Mouse (Mus musculus): Measurements from ENCODE around the gene Acbd4.

Gene Acbd4

GRCm38 (mm10) chr11:103113005-103113404 lies 11.5 kb downstream of the Acbd4 start:
- in situ Hi-C loops (cut with MboI), result no loop called here

- in situ Hi-C loops (cut with MboI), result no loop called here
Observed at GRCm38 (mm10) chr11:103113771-103114170, 12.3 kb downstream of the Acbd4 start.

DNA sequence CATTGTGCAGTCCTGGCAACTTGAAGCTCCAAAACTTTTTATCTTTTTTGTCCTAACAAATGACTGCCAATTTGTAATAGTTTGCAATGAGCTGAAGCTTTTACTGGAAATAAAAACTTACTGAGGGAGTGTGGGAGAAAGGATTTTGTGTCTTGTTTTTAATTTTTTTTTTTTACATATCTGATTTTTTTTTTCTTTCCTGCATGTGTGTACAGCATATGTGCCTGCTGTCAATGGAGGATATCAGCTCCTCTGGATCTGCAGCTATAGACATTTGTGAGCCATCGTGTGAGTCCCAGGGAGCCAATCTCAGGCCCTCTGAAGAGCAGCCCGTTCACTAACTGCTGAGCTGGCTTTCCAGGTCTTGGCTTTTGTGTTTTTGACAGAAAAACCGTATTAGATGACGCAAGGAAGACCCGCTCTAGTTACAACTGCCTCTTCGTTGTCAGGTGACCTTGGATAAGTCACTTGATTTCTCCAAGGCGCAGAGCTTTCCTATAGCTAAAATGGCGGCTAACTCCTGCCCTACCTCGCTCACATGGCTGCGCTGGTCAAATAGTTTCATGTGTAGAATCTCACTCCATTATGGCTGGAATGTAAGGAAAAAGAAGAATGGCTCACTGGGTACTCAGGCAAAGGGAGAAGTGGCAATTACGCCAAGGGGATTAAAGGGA lies 12.9 kb downstream of the Acbd4 start:
- in situ Hi-C loops (cut with MboI), result no loop called here

DNA sequence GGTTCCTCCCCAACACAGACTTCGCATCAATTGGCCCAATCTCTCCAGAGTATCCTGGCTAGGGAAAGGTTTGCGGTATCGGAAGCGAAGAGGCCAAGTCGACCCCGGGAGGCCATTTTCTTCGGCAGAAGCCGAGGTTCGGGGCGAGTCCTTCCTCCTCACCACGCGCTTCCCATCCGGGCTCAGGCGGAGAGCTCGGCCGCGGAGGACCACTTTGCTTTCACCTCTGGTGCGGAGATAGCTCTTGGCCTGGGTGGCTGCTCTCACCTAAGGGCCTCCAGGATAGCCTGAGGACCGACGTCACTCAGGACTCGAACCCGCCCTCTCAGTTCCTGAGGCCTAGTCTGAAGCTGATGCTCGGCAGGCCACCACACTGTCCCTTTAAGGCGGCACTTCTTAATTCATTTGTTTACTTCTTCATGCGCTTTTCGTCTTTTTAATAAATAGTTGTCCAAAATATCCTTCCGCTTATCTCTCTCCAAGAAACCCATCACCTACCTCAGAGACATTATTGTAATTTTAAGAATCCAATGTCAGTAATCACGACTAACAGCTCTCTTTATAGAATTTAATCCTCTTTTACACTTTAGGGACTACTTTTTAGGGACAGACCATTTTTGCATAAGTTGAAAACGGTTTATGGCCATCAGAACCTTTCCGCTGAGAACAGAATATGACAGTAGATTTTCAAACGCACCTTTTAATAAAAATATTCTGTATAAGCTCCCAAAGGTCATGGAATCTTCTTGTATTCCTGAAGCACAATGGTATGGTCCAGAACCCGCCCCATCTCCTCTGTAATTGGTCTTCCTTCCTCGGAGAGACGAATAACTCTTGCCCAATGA lies 13.9 kb downstream of the Acbd4 start:
- in situ Hi-C loops (cut with MboI), result no loop called here

GRCm38 (mm10) chr11:103116008-103116818 lies 14.7 kb downstream of the Acbd4 start, which contains the start of gene Hexim1:
Gene Hexim1, plus strand, starts transcription at chr11:103116231.
- in situ Hi-C loops (cut with MboI), result no loop called here

DNA sequence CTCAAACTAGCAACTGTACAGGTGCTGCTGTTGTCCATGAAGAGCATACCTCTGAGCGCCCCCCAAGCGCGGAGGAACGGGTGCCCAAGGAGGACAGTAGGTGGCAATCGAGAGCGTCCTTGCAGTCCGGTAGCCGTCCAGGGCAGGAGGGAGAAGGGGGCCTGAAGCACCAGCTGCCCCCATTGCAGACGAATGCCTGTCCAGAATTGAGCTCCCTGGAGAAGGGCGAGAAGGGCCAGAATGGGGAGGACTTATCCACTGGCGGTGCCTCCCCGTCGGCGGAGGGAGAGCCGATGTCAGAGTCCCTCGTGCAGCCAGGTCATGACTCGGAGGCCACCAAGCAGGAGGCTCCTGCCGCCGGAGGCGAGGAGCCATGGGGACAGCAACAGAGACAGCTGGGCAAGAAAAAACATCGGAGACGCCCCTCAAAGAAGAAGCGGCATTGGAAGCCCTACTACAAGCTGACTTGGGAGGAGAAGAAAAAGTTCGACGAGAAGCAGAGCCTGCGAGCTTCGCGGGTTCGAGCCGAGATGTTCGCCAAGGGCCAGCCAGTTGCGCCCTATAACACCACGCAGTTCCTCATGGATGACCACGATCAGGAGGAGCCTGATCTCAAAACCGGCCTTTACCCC lies 15.6 kb downstream of the Acbd4 start:
- in situ Hi-C loops (cut with MboI), result no loop called here

DNA sequence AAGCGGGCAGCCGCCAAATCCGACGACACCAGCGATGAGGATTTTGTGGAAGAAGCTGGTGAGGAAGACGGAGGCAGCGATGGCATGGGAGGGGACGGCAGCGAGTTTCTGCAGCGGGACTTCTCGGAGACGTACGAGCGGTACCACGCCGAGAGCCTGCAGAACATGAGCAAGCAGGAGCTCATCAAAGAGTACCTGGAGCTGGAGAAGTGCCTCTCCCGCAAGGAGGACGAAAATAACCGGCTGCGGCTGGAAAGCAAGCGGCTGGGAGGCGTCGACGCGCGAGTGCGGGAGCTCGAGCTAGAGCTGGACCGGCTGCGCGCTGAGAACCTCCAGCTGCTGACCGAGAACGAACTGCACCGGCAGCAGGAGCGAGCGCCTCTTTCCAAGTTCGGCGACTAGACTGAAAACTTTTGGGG lies 16.1 kb downstream of the Acbd4 start:
- in situ Hi-C loops (cut with MboI), result no loop called here

DNA sequence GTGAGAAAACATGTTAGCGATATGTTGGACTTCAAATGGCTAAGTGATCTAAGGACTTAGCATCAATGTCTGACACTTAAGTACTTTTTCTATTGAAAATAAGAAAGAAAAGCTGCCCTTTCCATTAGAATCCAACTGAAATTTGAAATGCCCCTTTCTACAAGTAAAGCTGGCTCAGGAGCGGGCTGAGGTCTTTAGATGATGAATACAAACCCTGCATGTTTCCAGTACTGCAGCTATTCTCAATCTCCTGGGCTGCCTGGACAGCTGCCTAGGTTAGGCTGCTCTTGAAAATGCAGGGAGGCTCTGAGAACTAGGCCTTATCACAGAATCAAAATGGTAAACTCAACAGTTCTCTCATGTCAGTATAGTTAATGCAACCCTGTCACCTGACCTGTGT lies 17.4 kb downstream of the Acbd4 start:
- in situ Hi-C loops (cut with MboI), result no loop called here

DNA sequence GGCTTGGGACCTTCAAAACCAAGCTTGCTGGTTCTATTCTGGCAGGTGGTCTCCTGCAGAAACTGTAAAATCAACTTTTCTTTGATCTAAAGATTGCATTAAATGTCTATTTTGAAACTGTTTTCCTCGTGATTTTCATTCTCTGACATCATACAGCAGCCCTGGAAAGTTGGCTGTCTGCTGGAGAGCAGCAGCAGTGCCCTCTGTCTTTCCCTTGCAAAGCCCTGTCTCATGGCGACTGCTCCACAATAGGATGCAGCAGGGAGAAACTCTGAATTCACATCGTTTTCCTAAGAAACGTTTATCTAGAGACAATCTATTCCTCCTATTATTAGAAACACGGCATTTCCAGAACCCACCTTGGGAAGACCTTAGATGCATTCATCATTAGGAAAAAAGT lies 18.1 kb downstream of the Acbd4 start:
- in situ Hi-C loops (cut with MboI), result no loop called here

DNA sequence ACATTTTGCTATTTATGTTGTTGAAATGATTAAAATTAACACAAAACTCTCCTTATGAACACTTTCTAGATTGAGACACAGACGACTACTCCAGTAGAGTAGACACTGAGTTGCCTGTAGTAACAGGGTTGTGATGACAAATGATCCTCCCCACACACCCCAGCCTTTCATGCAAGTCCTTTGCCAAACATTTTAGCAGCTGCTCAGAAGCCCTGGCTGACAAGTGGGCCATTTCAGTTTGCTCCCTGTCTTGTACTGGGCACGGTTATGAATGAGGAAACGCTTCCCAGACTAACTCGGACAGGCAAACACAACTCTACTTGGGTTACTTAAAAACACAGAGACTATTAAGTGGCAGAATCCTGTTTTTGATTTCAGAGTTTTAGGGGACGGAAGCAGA lies 18.8 kb downstream of the Acbd4 start:
- in situ Hi-C loops (cut with MboI), result no loop called here

- in situ Hi-C loops (cut with MboI), result no loop called here
Observed at GRCm38 (mm10) chr11:103131701-103132575, 30.5 kb downstream of the Acbd4 start, which contains the start of gene Hexim2. Gene Hexim2, plus strand, starts transcription at chr11:103132429.

- in situ Hi-C loops (cut with MboI), result no loop called here
Observed at GRCm38 (mm10) chr11:103132576-103133455, 31.3 kb downstream of the Acbd4 start.

DNA sequence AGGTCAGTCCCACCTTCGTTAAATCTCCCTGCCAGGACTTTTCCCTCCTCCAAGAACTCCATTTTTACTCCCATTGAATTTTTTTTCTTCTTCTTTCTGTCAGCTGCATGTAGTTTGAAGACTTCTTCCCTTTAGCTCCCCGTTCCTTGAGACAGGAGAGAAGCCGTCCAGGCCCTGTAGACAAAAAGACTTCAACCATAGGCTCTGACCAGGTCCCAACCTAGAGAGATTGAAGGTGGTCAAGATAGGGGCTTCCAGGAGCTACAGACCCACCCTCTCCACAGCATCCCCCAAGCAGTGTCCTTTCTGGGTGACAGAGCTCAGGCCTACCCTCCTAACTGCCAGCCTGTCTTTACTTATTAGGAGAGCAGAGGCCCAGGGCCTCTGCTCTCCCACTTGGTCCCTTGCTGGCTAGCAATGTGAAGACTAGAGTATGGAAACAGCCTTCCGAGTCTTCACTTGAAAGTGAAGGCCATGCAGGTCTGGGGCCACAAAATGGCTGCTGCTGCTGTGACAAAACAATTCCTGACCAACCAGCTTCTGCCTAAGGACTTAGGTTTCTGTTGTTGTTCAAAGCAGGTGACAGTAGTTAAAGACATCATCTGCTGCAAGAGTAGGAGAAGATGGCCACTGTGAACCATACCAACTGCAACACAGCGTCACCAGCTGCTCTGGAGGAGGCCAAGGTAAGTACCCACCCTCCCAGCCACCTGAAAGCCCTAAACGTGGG lies 32.1 kb downstream of the Acbd4 start:
- in situ Hi-C loops (cut with MboI), result no loop called here

DNA sequence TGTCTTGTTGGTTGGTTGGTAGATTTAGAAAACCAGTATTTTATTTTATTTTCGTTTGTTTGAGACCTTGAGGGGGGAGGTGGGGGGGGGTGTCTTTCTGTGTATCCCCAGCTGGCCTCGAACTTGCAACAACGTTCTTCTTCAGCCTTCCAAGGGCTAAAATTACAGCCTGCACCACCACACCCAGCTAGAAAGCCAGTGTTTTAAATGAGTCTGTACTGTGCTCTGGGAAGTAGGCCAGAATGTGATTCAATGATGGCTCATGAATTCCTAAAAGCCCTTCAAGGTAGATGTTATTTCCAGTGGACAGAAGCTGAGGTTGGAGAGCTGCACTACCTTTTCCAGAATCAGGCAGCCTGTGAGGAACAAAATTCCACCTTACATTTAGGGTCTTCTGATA lies 32.7 kb downstream of the Acbd4 start:
- in situ Hi-C loops (cut with MboI), result no loop called here

DNA sequence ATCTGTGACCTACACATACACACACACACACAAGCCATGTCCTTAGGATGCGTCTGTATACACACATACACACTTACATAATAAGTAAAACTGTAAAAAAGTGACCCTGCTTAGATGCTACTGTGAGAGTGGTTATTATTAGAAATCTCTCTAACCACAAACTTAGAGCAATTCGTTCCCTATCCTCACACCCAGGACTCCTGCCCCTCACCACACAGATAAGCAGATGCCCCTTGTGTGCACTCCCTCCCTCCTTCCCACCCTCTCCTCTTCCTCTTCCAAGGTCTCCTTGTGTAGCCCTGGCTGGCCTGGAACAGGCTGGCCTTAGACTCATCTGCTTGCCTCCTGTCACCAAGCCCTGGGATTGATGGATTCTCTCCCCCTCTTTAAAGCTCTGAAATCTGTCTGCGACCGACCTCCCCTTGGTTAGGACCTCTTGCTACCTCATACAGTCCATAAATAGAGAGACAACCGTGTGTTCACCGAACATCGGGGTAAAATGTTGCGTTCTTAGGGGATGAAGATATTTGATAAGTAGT lies 34.6 kb downstream of the Acbd4 start:
- in situ Hi-C loops (cut with MboI), result no loop called here

- in situ Hi-C loops (cut with MboI), result no loop called here
Observed at GRCm38 (mm10) chr11:103139951-103140762, 38.7 kb downstream of the Acbd4 start.

- in situ Hi-C loops (cut with MboI), result no loop called here
Observed at GRCm38 (mm10) chr11:103140763-103141100, 39.2 kb downstream of the Acbd4 start.
